Mouse (Mus musculus) MEL (cell line): ENCODE measurements around the gene Cfap58. TPM values are rescaled to one million over a fixed set of nuclear protein-coding genes. Genes with fewer than 3 reads are reported as not detected.

ENCODE experiments used
- DNase-seq: peaks from one replicate; pipeline ENCODE4 v3.0.0; 2011; ENCODE audit warnings: low read depth, low spot score
- H3K27ac ChIP-seq: 2 replicates; pipeline ENCODE4 v1.5.1; 2012; ENCODE audit warnings: low read depth, mild to moderate bottlenecking, control low read depth, low read length, moderate library complexity; ENCODE audit not compliant: control insufficient read depth
- H3K27me3 ChIP-seq, 2 experiments: fragments of 150-350 bp in 1 of 2; sonication (generic) in 1 of 2; 2 replicates each; pipeline ENCODE4 v1.6.1; 2012; ENCODE audit warnings: low read length in 2 of 2, mild to moderate bottlenecking in 2 of 2, improper control_type of control experiment in 1 of 2, moderate library complexity in 1 of 2; ENCODE audit not compliant: insufficient read depth in 2 of 2, control insufficient read depth in 1 of 2
- H3K36me3 ChIP-seq, 2 experiments: 2 replicates each; pipeline ENCODE4 v1.6.1; 2012 to 2014; ENCODE audit warnings: low read length in 2 of 2, improper control_type of control experiment in 1 of 2, inconsistent platforms in 1 of 2, mild to moderate bottlenecking in 1 of 2; ENCODE audit not compliant: insufficient read depth in 2 of 2, control insufficient read depth in 1 of 2
- H3K4me1 ChIP-seq, 2 experiments: fragments of 150-350 bp in 1 of 2; sonication (generic) in 1 of 2; 2 replicates each; pipeline ENCODE4 v1.6.1; 2012; ENCODE audit warnings: low read length in 2 of 2, improper control_type of control experiment in 1 of 2, mild to moderate bottlenecking in 1 of 2; ENCODE audit not compliant: insufficient read depth in 2 of 2, control insufficient read depth in 1 of 2
- H3K4me3 ChIP-seq, 2 experiments: fragments of 150-350 bp in 1 of 2; sonication (generic) in 1 of 2; 2 replicates each; pipeline ENCODE4 v1.5.1; 2012; ENCODE audit warnings: low read depth in 2 of 2, low read length in 2 of 2, mild to moderate bottlenecking in 2 of 2, moderate library complexity in 2 of 2, control low read depth in 1 of 2, improper control_type of control experiment in 1 of 2; ENCODE audit not compliant: control insufficient read depth in 1 of 2, insufficient read depth in 1 of 2
- H3K79me2 ChIP-seq: 2 replicates; pipeline ENCODE4 v1.6.1; 2012; ENCODE audit warnings: mild to moderate bottlenecking, low read length, moderate library complexity; ENCODE audit not compliant: control insufficient read depth, poor library complexity, insufficient read depth
- H3K9ac ChIP-seq: 2 replicates; pipeline ENCODE4 v1.6.1; 2012; ENCODE audit warnings: low read depth, mild to moderate bottlenecking, control low read depth, low read length, moderate library complexity; ENCODE audit not compliant: control insufficient read depth, poor library complexity, severe bottlenecking
- H3K9me3 ChIP-seq: fragments of 150-350 bp; sonication (generic); replicated peaks from 2 replicates; pipeline ENCODE4 v1.6.1; 2012; ENCODE audit warnings: mild to moderate bottlenecking, low read length, improper control_type of control experiment, moderate library complexity; ENCODE audit not compliant: insufficient read depth
- CHD2 ChIP-seq: IDR thresholded peaks from 2 replicates; pipeline ENCODE4 v1.6.1; 2011; ENCODE audit warnings: low read length, improper control_type of control experiment
- CTCF ChIP-seq, 3 experiments: IDR thresholded peaks in 2 of 3; conservative IDR thresholded peaks in 1 of 3; 2 replicates each; pipeline ENCODE4 v1.5.1; 2011 to 2012; ENCODE audit warnings: low read length in 3 of 3, low read depth in 2 of 3, mild to moderate bottlenecking in 2 of 3, improper control_type of control experiment in 1 of 3, inconsistent platforms in 1 of 3, mixed read lengths in 1 of 3, moderate library complexity in 1 of 3; ENCODE audit not compliant: control insufficient read depth in 1 of 3, insufficient read depth in 1 of 3, poor library complexity in 1 of 3, severe bottlenecking in 1 of 3
- ELF1 ChIP-seq: IDR thresholded peaks from 2 replicates; pipeline ENCODE4 v1.6.1; 2014; ENCODE audit warnings: low read depth, mild to moderate bottlenecking, inconsistent platforms, low read length, improper control_type of control experiment, moderate library complexity
- ETS1 ChIP-seq: IDR thresholded peaks from 2 replicates; pipeline ENCODE4 v1.6.1; 2012; ENCODE audit warnings: low read depth, mild to moderate bottlenecking, inconsistent platforms, low read length, improper control_type of control experiment, moderate library complexity
- GABPA ChIP-seq: IDR thresholded peaks from 2 replicates; pipeline ENCODE4 v1.6.1; 2012; ENCODE audit warnings: low read depth, mild to moderate bottlenecking, inconsistent platforms, low read length, improper control_type of control experiment, moderate library complexity
- HCFC1 ChIP-seq: IDR thresholded peaks from 2 replicates; pipeline ENCODE4 v1.6.1; 2012; ENCODE audit warnings: low read depth, mild to moderate bottlenecking, inconsistent platforms, low read length, improper control_type of control experiment, moderate library complexity
- JUND ChIP-seq: IDR thresholded peaks from 2 replicates; pipeline ENCODE4 v1.6.1; 2011; ENCODE audit warnings: low read depth, mild to moderate bottlenecking, improper control_type of control experiment, low read length
- MAZ ChIP-seq: IDR thresholded peaks from 2 replicates; pipeline ENCODE4 v1.6.1; 2012; ENCODE audit warnings: low read depth, mild to moderate bottlenecking, inconsistent platforms, low read length, improper control_type of control experiment
- MXI1 ChIP-seq: IDR thresholded peaks from 2 replicates; pipeline ENCODE4 v1.6.1; 2011; ENCODE audit warnings: mild to moderate bottlenecking, low read depth, low read length, improper control_type of control experiment
- MYC ChIP-seq: IDR thresholded peaks from 2 replicates; pipeline ENCODE4 v1.6.1; 2011; ENCODE audit warnings: low read depth, mild to moderate bottlenecking, low read length, improper control_type of control experiment, moderate library complexity
- NELFE ChIP-seq: IDR thresholded peaks from 2 replicates; pipeline ENCODE4 v1.6.1; 2011; ENCODE audit warnings: low read depth, low read length, improper control_type of control experiment
- NRF1 ChIP-seq: IDR thresholded peaks from 2 replicates; pipeline ENCODE4 v1.6.1; 2014; ENCODE audit warnings: low read depth, mild to moderate bottlenecking, inconsistent platforms, low read length, improper control_type of control experiment, moderate library complexity; ENCODE audit not compliant: poor library complexity, insufficient read depth, severe bottlenecking
- POLR2A ChIP-seq, 2 experiments: IDR thresholded peaks; 2 replicates each; pipeline ENCODE4 v1.6.1; 2011 to 2012; ENCODE audit warnings: low read length in 2 of 2, mild to moderate bottlenecking in 2 of 2, control low read depth in 1 of 2, improper control_type of control experiment in 1 of 2, low read depth in 1 of 2, moderate library complexity in 1 of 2; ENCODE audit not compliant: control insufficient read depth in 1 of 2, insufficient read depth in 1 of 2, poor library complexity in 1 of 2
- POLR2AphosphoS2 ChIP-seq: IDR thresholded peaks from 2 replicates; pipeline ENCODE4 v1.6.1; 2011; ENCODE audit warnings: low read length, improper control_type of control experiment
- POLR2AphosphoS5 ChIP-seq: IDR thresholded peaks from 2 replicates; pipeline ENCODE4 v1.6.1; 2012; ENCODE audit warnings: low read depth, borderline replicate concordance, mild to moderate bottlenecking, inconsistent platforms, low read length, moderate library complexity, mixed read lengths
- RAD21 ChIP-seq: IDR thresholded peaks from 2 replicates; pipeline ENCODE4 v1.6.1; 2011; ENCODE audit warnings: mild to moderate bottlenecking, low read depth, low read length, improper control_type of control experiment
- RCOR1 ChIP-seq: IDR thresholded peaks from 2 replicates; pipeline ENCODE4 v1.6.1; 2012; ENCODE audit warnings: low read depth, mild to moderate bottlenecking, inconsistent platforms, low read length, improper control_type of control experiment
- SIN3A ChIP-seq: IDR thresholded peaks from 2 replicates; pipeline ENCODE4 v1.6.1; 2012; ENCODE audit warnings: low read length, improper control_type of control experiment, inconsistent platforms
- SMC3 ChIP-seq: IDR thresholded peaks from 2 replicates; pipeline ENCODE4 v1.6.1; 2011; ENCODE audit warnings: low read depth, low read length, improper control_type of control experiment
- TBP ChIP-seq: IDR thresholded peaks from 2 replicates; pipeline ENCODE4 v1.8.0; 2011; ENCODE audit warnings: low read depth, low read length, improper control_type of control experiment
- TCF12 ChIP-seq: IDR thresholded peaks from 2 replicates; pipeline ENCODE4 v1.6.1; 2014; ENCODE audit warnings: low read depth, mild to moderate bottlenecking, inconsistent platforms, low read length, improper control_type of control experiment, moderate library complexity
- USF2 ChIP-seq, 2 experiments: IDR thresholded peaks; 2 replicates each; pipeline ENCODE4 v1.6.1; 2011 to 2012; ENCODE audit warnings: improper control_type of control experiment in 2 of 2, low read length in 2 of 2, borderline replicate concordance in 1 of 2, inconsistent platforms in 1 of 2, low read depth in 1 of 2, mild to moderate bottlenecking in 1 of 2; ENCODE audit not compliant: insufficient read depth in 1 of 2
- ZMIZ1 ChIP-seq: IDR thresholded peaks from 2 replicates; pipeline ENCODE4 v1.6.1; 2012; ENCODE audit warnings: low read depth, mild to moderate bottlenecking, inconsistent platforms, low read length, improper control_type of control experiment, moderate library complexity
- ZNF384 ChIP-seq: IDR thresholded peaks from 2 replicates; pipeline ENCODE4 v1.6.1; 2012; ENCODE audit warnings: low read depth, mild to moderate bottlenecking, inconsistent platforms, low read length, improper control_type of control experiment
- polyA plus RNA-seq, 2 experiments: library from polyadenylated mRNA; stranded (reverse) in 1 of 2; unstranded in 1 of 2; fragments of >175 nt in 1 of 2; fragments of >200 nt in 1 of 2; gene quantifications; 2 replicates each; pipeline versions ENCODE4 v1.2.1 to v1.2.4; 2012; ENCODE audit warnings: low replicate concordance in 2 of 2, low read depth in 1 of 2; ENCODE audit not compliant: insufficient read length in 2 of 2, insufficient read depth in 1 of 2, missing spikeins in 1 of 2
- total RNA-seq: library from RNA; depleted of rRNA; stranded (reverse); fragments of 300-350 nt; gene quantifications from 2 replicates; pipeline ENCODE4 v1.2.3, GENCODE M21; 2012

Gene Cfap58
- total and polyA plus RNA-seq, 3 experiments, result not detected

- no peak for TF ChIP-seq SIN3A
- no peak for TF ChIP-seq ZNF384
- TF ChIP-seq MAZ, result no peak
- TF ChIP-seq RCOR1, result no peak
- no peak for TF ChIP-seq JUND
- TF ChIP-seq MYC, result no peak
- TF ChIP-seq TBP, result no peak
- no peak for TF ChIP-seq TCF12
- H3K9ac ChIP-seq, result no peak overlapping the region
- H3K4me3 ChIP-seq, result no peak overlapping the region
- DNase-seq, result no peak
- H3K4me1 ChIP-seq, result no peaks in the 10 kb centered on the region
- H3K9me3 ChIP-seq, result no peaks in the 10 kb centered on the region
- no peak overlapping the region for H3K27ac ChIP-seq
- no peaks in the 10 kb centered on the region for H3K36me3 ChIP-seq
- no peaks in the 10 kb centered on the region for H3K79me2 ChIP-seq
- no peaks in the 10 kb centered on the region for H3K27me3 ChIP-seq
These were observed 111.9 kb downstream of the Cfap58 start for GRCm38 (mm10) chr19:48049361-48049760.

DNA sequence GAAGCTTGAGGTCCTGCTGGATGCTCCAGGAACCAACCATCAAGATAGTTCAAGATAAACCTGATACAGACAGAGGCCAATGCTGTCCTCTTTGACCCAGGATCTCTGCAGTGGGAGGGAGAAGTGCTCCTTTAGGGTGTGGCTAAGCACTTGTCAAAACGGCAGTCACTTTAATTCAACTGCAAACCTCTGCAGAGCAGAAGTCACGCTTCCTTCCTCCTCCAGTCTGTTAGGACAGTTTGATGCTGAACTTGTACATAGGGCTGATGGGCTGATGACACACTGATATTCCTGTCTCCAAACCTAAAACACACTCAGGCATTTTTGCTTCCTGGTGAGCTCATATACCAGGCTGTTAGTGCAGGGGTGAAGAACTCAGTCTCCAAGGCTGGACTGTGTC, 125.8 kb downstream of the Cfap58 start:
- Histone ChIP-seq H3K36me3 (no peaks in the 10 kb centered on the region), H3K27me3 (no peaks in the 10 kb centered on the region), H3K27ac (no peak overlapping the region), H3K4me3 (no peak overlapping the region), H3K9ac (no peak overlapping the region), H3K9me3 (no peaks in the 10 kb centered on the region), H3K4me1 (no peaks in the 10 kb centered on the region), H3K79me2 (no peaks in the 10 kb centered on the region)
- DNase-seq, result no peak
- TF ChIP-seq POLR2AphosphoS2 (no peak), CTCF (IDR thresholded peaks at IDR 0.05 in 2 of 3, conservative IDR thresholded peaks at IDR 0.05 in 1 of 3; ENCODE audit: control insufficient read depth in 1 of 3, insufficient read depth in 1 of 3, low read depth in 2 of 3, low read length in 3 of 3, poor library complexity in 1 of 3, severe bottlenecking in 1 of 3) (no peak), MAZ (no peak), TCF12 (no peak), GABPA (no peak), SMC3 (no peak), POLR2AphosphoS5 (no peak), RCOR1 (no peak), RAD21 (no peak), CHD2 (no peak), ZMIZ1 (no peak), MXI1 (no peak)

GRCm38 (mm10) chr19:48079718-48080117, 142.2 kb downstream of the Cfap58 start:
- no peaks in the 10 kb centered on the region for H3K79me2 ChIP-seq
- TF ChIP-seq MAZ, result no peak
- TF ChIP-seq SIN3A, result no peak
- TF ChIP-seq NELFE, result no peak
- TF ChIP-seq HCFC1, result no peak
- no peak for TF ChIP-seq POLR2A (IDR thresholded peaks at IDR 0.05; ENCODE audit: control insufficient read depth in 1 of 2, insufficient read depth in 1 of 2, low read depth in 1 of 2, low read length in 2 of 2, poor library complexity in 1 of 2)
- TF ChIP-seq NRF1, result no peak
- TF ChIP-seq ELF1, result no peak
- TF ChIP-seq RAD21, result no peak
- no peak for TF ChIP-seq USF2 (IDR thresholded peaks at IDR 0.05; ENCODE audit: borderline replicate concordance in 1 of 2, insufficient read depth in 1 of 2, low read depth in 1 of 2, low read length in 2 of 2)
- no peak for TF ChIP-seq CTCF (IDR thresholded peaks at IDR 0.05 in 2 of 3, conservative IDR thresholded peaks at IDR 0.05 in 1 of 3; ENCODE audit: control insufficient read depth in 1 of 3, insufficient read depth in 1 of 3, low read depth in 2 of 3, low read length in 3 of 3, poor library complexity in 1 of 3, severe bottlenecking in 1 of 3)
- no peak for TF ChIP-seq ETS1
- TF ChIP-seq RCOR1, result no peak
- no peak for DNase-seq
- H3K4me3 ChIP-seq, result no peak overlapping the region
- H3K36me3 ChIP-seq, result no peaks in the 10 kb centered on the region
- H3K9ac ChIP-seq, result no peak overlapping the region
- H3K27ac ChIP-seq, result no peak overlapping the region
- no peaks in the 10 kb centered on the region for H3K27me3 ChIP-seq
- no peaks in the 10 kb centered on the region for H3K4me1 ChIP-seq
- no peaks in the 10 kb centered on the region for H3K9me3 ChIP-seq
